Mouse (Mus musculus) urinary bladder, postnatal 0 days (tissue): Measurements from ENCODE around the gene Lce3e. TPM values are rescaled to one million over a fixed set of nuclear protein-coding genes. Genes with fewer than 3 reads are reported as not detected.

Experiments
- polyA plus RNA-seq: library from polyadenylated mRNA; unstranded; fragments of >200 nt; fragmentation: Nextera tagmentation; extraction: Ambion mirVana; gene quantifications from 2 replicates; pipeline ENCODE4 v1.2.1, GENCODE M21; 2015

The Lce3e gene
- not detected in 2 replicates for polyA plus RNA-seq

DNA sequence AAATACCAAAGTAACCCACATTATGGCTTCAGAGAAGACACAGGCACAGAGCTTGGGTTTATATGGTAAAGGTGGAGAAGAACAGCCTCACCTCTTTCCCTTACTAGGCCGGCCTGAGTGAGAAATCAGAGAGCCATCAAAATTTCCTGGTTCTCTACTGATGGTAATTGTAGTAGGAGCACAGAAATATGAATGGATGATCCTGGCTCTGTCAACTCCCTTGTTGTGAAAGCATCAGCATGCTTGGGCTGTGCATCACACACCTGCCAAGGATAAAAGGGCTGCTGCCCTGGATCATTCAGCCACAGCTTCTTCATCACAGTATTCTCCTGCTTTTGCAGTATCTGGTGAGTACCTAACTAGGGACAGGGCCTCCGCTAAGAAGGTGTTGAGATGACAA, at the start of gene Lce3e:
Gene Lce3e, plus strand, starts transcription at position 301 of the 400 bp plus-strand sequence.

DNA sequence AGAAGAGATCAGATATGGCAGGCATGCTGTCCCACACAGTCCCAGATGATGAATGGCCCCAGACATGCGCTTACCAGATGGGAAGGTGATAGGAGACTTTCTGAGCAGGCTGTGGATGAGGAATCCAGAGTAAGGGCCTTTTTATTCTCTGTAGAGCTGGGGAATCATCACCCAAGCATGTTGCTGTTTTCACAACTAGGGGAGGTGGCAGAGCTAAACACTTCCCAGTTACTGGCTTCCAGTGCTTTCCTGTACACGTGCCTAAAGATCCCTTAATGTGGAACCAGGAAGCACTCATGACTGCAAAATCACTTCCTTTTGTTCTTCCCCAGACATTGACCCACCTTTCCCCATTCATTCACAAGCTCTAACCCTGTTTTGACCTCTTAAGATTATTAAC, 40.7 kb upstream of the Lce3e start, which contains the start of gene Lce3a:
Gene Lce3a, minus strand, starts transcription at position 101 of the 400 bp plus-strand sequence.

DNA sequence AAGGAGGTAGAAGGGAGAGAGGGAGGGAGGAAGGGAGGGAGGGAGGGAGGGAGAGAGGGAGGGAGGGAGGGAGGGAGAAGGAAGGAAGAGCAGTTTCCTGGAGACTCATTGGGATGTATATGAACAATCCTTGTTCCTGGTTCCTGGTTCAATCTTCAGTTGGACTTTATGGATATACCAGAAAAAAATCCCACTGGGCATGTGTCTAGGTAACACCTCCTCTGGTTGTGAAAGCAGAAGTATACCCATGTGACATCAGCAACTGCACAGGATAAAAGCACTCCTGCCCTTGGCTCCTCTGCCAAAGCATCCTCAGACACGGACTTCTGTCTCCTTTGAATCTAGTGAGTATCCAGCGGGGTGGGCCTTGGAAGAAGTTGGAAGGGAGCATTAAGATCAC, 34.2 kb upstream of the Lce3e start, which contains the start of gene Lce3b:
Gene Lce3b, plus strand, starts transcription at position 301 of the 400 bp plus-strand sequence.

DNA sequence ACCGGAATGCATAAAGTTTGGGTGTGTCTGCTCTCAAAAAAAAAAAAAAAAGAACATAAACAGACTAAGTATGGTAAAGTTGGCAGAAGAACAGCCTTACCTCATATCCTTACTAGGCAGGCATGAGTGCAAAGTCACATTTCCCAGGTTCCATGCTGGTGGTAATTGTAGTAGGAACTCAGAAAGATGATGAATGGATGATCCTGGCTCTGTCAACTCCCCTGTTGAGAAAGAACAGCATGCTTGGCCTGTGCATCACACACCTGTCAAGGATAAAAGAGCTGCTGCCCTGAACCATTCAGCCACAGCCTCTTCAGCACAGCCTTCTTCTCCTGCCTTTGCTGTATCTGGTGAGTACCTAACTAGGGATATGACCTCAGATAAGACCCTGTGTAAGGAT, 22.7 kb upstream of the Lce3e start, which contains the start of gene Lce3c:
Gene Lce3c, plus strand, starts transcription at position 301 of the 400 bp plus-strand sequence.

DNA sequence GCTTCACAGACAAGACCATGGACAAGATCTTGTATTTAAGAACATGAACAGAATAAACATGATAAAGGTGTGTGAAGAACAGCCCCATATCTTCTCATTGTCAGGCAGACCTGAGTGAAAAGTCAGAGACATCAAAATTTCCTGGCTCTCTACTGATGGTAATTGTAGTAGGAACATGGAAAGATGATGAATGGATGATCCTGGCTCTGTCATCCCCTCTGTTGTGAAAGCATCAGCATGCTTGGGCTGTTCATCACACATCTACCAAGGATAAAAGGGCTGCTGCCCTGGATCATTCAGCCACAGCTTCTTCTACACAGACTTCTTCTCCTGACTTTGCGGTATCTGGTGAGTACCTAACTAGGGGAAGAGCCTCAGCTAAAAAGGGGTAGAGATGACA, 9.8 kb upstream of the Lce3e start, which contains the start of gene Lce3d:
Gene Lce3d, plus strand, starts transcription at position 301 of the 400 bp plus-strand sequence.

DNA sequence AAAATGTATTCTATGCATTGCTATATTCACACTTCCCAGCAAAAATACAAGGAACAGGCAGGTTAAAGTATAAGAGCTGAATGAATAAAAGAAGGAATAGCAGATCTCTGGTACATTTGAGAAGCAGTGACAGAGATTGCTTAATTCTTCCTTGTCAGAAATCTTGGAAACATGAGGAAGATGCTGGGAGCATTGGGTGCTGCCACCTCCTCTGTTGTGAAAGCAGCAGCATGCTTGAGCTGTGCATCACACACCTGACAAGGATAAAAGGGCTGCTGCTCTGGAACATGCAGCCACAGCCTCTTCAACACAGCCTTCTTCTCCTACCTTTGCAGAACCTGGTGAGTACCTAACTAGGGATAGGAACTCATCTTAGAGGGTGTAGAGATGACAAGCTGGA, 25.1 kb downstream of the Lce3e start, which contains the start of gene Lce3f:
Gene Lce3f, plus strand, starts transcription at position 301 of the 400 bp plus-strand sequence.

DNA sequence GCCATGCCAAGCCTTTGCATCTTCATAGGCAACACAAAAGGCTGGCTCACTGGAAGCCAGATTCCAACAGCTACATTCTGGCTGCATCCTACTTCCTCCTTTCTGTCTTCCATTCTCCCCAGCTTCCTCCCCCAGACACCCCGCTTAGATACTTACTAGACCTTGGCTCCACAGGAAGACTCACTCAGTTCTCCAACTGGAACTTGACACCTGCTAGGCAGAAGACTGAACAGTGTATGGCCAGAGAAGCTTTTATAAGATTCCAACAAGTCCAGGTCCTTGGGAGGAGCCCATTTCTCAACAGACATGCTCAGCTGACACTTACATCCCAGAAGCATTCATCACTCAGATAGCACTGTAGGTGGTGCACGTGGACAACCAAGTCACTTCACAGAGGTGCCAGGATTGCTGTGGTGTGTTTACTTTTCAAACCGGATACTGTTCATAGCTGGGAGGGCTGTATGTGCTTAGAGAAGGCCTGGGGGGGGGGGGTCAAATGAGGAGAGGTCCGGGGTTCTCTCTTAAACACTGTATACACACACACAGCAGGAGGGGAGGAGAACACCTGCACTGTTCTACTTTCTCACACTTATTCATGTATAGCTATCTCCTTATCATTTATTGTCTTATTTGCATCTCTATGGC, 48.7 kb downstream of the Lce3e start, which contains the start of gene Crct1:
Gene Crct1, minus strand, starts transcription at position 228 of the 645 bp plus-strand sequence.

Other genes with a start within 250 kb of the Lce3e start
- not detected in 2 replicates for gene Lce1f, start 246.7 kb upstream of the Lce3e start, polyA plus RNA-seq
- not detected in 2 replicates for gene Gm38119, start 228.0 kb upstream of the Lce3e start, polyA plus RNA-seq
- gene Lce1g, start 214.7 kb upstream of the Lce3e start, polyA plus RNA-seq, result not detected in 2 replicates
- not detected in 2 replicates for gene Lce1h, start 202.0 kb upstream of the Lce3e start, polyA plus RNA-seq
- gene Lce1i, start 188.2 kb upstream of the Lce3e start, polyA plus RNA-seq, result not detected in 2 replicates
- gene Lce1j, start 176.5 kb upstream of the Lce3e start, polyA plus RNA-seq, result not detected in 2 replicates
- not detected in 2 replicates for gene Lce1k, start 159.2 kb upstream of the Lce3e start, polyA plus RNA-seq
- not detected in 2 replicates for gene Kprp, start 139.8 kb upstream of the Lce3e start, polyA plus RNA-seq
- gene Lce1l, start 115.8 kb upstream of the Lce3e start, polyA plus RNA-seq, result not detected in 2 replicates
- not detected in 2 replicates for gene 2310050C09Rik, start 96.8 kb upstream of the Lce3e start, polyA plus RNA-seq
- not detected in 2 replicates for gene Lce3a, start 40.8 kb upstream of the Lce3e start, polyA plus RNA-seq
- gene Lce3b, start 34.1 kb upstream of the Lce3e start, polyA plus RNA-seq, result not detected in 2 replicates
- gene Lce3c, start 22.6 kb upstream of the Lce3e start, polyA plus RNA-seq, result 0.44 TPM in 1 of 2 replicates, not detected in the other
- not detected in 2 replicates for gene Lce3d, start 9.7 kb upstream of the Lce3e start, polyA plus RNA-seq
- gene Lce3f, start 25.2 kb downstream of the Lce3e start, polyA plus RNA-seq, result 0.53 TPM in 1 of 2 replicates, not detected in the other
- 0.23 and 0.30 TPM in 2 replicates for gene Crct1, start 48.6 kb downstream of the Lce3e start, polyA plus RNA-seq
- gene Lce1m, start 52.0 kb downstream of the Lce3e start, polyA plus RNA-seq, result not detected in 2 replicates
- gene Gm4858, start 101.8 kb downstream of the Lce3e start, polyA plus RNA-seq, result not detected in 2 replicates
- gene Crnn, start 177.7 kb downstream of the Lce3e start, polyA plus RNA-seq, result not detected in 2 replicates
- not detected in 2 replicates for gene Flg2, start 230.2 kb downstream of the Lce3e start, polyA plus RNA-seq